Mouse (Mus musculus) ES-Bruce4 (cell line): ENCODE measurements around the gene D17Wsu92e.

Experiments
- CTCF ChIP-seq: IDR thresholded peaks from one replicate; pipeline ENCODE4 v1.8.1; 2011; ENCODE audit warnings: low read depth, low read length
- EP300 ChIP-seq: IDR thresholded peaks from 2 replicates; pipeline ENCODE4 v1.6.1; 2011; ENCODE audit warnings: low read depth, low read length; ENCODE audit not compliant: insufficient read depth
- POLR2A ChIP-seq: IDR thresholded peaks from one replicate; pipeline ENCODE4 v1.8.1; 2011; ENCODE audit warnings: low read length; ENCODE audit not compliant: insufficient read depth

- TF ChIP-seq CTCF (no peak), POLR2A (no peak), EP300 (no peak)
These were observed 902 bp downstream of the D17Wsu92e start for GRCm38 (mm10) chr17:27819521-27819970.
